Mouse (Mus musculus): ENCODE results near the gene Cped1.

DNA sequence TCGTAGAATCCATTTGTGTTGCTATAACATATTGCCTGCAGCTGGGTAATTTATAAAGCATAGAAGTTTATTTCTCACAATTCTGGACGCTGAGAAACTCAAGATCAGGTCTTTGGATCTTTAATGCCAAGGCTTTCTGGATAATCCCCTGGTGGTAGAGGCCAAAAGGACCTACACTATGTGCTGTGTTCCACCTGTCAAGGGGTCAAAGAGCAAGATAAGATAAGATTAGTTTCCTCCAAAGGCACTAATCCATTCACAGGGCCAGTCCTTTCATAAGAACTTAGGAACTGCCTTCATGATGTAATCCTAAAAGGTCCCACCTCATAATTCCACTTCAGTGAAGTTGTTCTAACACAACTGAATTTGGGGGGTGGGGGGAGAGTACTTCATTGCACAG lies 162.8 kb downstream of the Cped1 start:
- TF ChIP-seq POLR2A (IDR thresholded peaks at IDR 0.05; ENCODE audit: insufficient read depth, low read depth, low read length), result no peak
- no peak for TF ChIP-seq CTCF (IDR thresholded peaks at IDR 0.05)

Measured in heart, adult 2 months (tissue).